Mouse (Mus musculus): ENCODE results near the gene Mettl21a.
"Not testable (repeated sequence)": the region's sequence is repeated elsewhere in the genome, so short reads cannot be mapped to it uniquely, and the experiment has no call there.

GRCm38 (mm10) chr1:64577911-64578310, 39.1 kb downstream of the Mettl21a start:
- TF ChIP-seq CTCF, EP300 (IDR thresholded peaks at IDR 0.05): not testable (repeated sequence)
